Comparison of ENCODE assay signal across 18 mouse cellular contexts in genomic region chr2:50669297-50669696, GRCm38 (mm10).
"Had no signal": no experiment of that assay in that cellular context is flagged by ENCODE, and none has a peak within 500 bp of the region (broad histone marks: within the 10 kb centered on the region; RNA-seq: fewer than 3 reads in every experiment).

No protein-coding gene starts in this region.

- H3K36me3 ChIP-seq: limb, embryonic 12.5 days; limb, embryonic 15.5 days; liver, embryonic 13.5 days; midbrain, embryonic 10.5 days; midbrain, embryonic 13.5 days; neural tube, embryonic 13.5 days; stomach, embryonic 15.5 days had no signal

- H3K4me1 ChIP-seq: limb, embryonic 12.5 days; liver, embryonic 13.5 days; midbrain, embryonic 10.5 days; midbrain, embryonic 13.5 days; neural tube, embryonic 13.5 days; stomach, embryonic 15.5 days had no signal

- H3K4me3 ChIP-seq: limb, embryonic 12.5 days; limb, embryonic 15.5 days; liver, embryonic 13.5 days; midbrain, embryonic 10.5 days; midbrain, embryonic 13.5 days; myocyte; neural tube, embryonic 13.5 days; stomach, embryonic 15.5 days had no signal

- ATAC-seq: intestine, postnatal 0 days; midbrain, embryonic 13.5 days; midbrain, embryonic 16.5 days had no signal

- DNase-seq: kidney, adult 2 months; kidney, postnatal 14 days; kidney, postnatal 4 days; left cerebral cortex, postnatal 4 days; liver, embryonic 13.5 days; lung, adult 2 months; right cerebral cortex, postnatal 25 days; spleen, adult 18-20 months; thymus, postnatal 25 days had no signal

- H3K27me3 ChIP-seq: limb, embryonic 12.5 days; limb, embryonic 15.5 days; liver, embryonic 13.5 days; midbrain, embryonic 13.5 days; neural tube, embryonic 13.5 days; stomach, embryonic 15.5 days had no signal

- H3K27ac ChIP-seq: limb, embryonic 12.5 days; limb, embryonic 15.5 days; liver, embryonic 13.5 days; midbrain, embryonic 10.5 days; midbrain, embryonic 13.5 days; neural tube, embryonic 13.5 days; stomach, embryonic 15.5 days had no signal

- H3K9me3 ChIP-seq: limb, embryonic 12.5 days; limb, embryonic 15.5 days; liver, embryonic 13.5 days; midbrain, embryonic 10.5 days; midbrain, embryonic 13.5 days; neural tube, embryonic 13.5 days; stomach, embryonic 15.5 days had no signal
